Mouse (Mus musculus) limb, embryonic 14.5 days (tissue): ENCODE data around the gene Clcn3. TPM values are rescaled to one million over a fixed set of nuclear protein-coding genes. Genes with fewer than 3 reads are reported as not detected.
A peak's percentile ranks its signal among the peaks of the same experiment; 100 is the strongest.

Experiments
- ATAC-seq: fragments of 200-750 bp; cut with Nextera tagmentation; 2 replicates; pipeline ENCODE4 v1.8.0; 2017; ENCODE audit warnings: low read depth, moderate number of reproducible peaks, moderate TSS enrichment; ENCODE audit not compliant: low FRiP score
- DNase-seq: peaks from one replicate; pipeline ENCODE4 v3.0.0-alpha.2; 2015; ENCODE audit warnings: low spot score
- H3K27ac ChIP-seq: fragments of 300-500 bp; sonication (generic); replicated peaks from 2 replicates; pipeline ENCODE4 v1.5.1; 2014; ENCODE audit warnings: low read depth, mild to moderate bottlenecking, low read length, moderate library complexity, mixed read lengths
- H3K27me3 ChIP-seq: fragments of 300-500 bp; sonication (generic); 2 replicates; pipeline ENCODE4 v1.6.1; 2014; ENCODE audit warnings: low read length, mixed read lengths; ENCODE audit not compliant: control insufficient read depth, insufficient read depth
- H3K36me3 ChIP-seq: fragments of 300-500 bp; sonication (generic); 2 replicates; pipeline ENCODE4 v1.6.1; 2014; ENCODE audit warnings: mild to moderate bottlenecking, low read length, moderate library complexity, mixed read lengths; ENCODE audit not compliant: control insufficient read depth, insufficient read depth
- H3K4me1 ChIP-seq: fragments of 300-500 bp; sonication (generic); 2 replicates; pipeline ENCODE4 v1.6.1; 2014; ENCODE audit warnings: antibody characterized with exemption, low read length, mixed read lengths; ENCODE audit not compliant: control insufficient read depth, insufficient read depth
- H3K4me2 ChIP-seq: fragments of 300-500 bp; sonication (generic); replicated peaks from 2 replicates; pipeline ENCODE4 v1.6.1; 2014; ENCODE audit warnings: low read depth, mild to moderate bottlenecking, low read length, moderate library complexity; ENCODE audit not compliant: severe bottlenecking
- H3K4me3 ChIP-seq: fragments of 300-500 bp; sonication (generic); replicated peaks from 2 replicates; pipeline ENCODE4 v1.5.1; 2014; ENCODE audit warnings: low read length
- H3K9ac ChIP-seq: fragments of 300-500 bp; sonication (generic); 2 replicates; pipeline ENCODE4 v1.6.1; 2014; ENCODE audit warnings: mild to moderate bottlenecking, low read depth, low read length, moderate library complexity; ENCODE audit not compliant: severe bottlenecking
- H3K9me3 ChIP-seq: fragments of 300-500 bp; sonication (generic); 2 replicates; pipeline ENCODE4 v1.6.1; 2016; ENCODE audit warnings: low read length; ENCODE audit not compliant: control insufficient read depth
- POLR2A ChIP-seq: fragments of 200-500 bp; IDR thresholded peaks from 2 replicates; pipeline ENCODE4 v1.8.0; 2012; ENCODE audit warnings: inconsistent platforms, mild to moderate bottlenecking, moderate library complexity, borderline replicate concordance; ENCODE audit not compliant: insufficient read depth, insufficient read length; ENCODE audit errors: extremely low read depth
- WGBS: fragments of 180-500 bp; shearing (Covaris S2); extraction: QIAGEN DNeasy Blood & Tissue Kit; methylation state at CpG from one replicate; pipeline ENCODE4 v1.1.7; 2014; 5-methylcytosine and 5-hydroxymethylcytosine counted together
- polyA plus RNA-seq, 2 experiments: library from polyadenylated mRNA; depleted of rRNA in 1 of 2; stranded (reverse) in 1 of 2; unstranded in 1 of 2; fragments of >200 nt; fragmentation: Nextera tagmentation in 1 of 2; extraction: Ambion mirVana in 1 of 2; gene quantifications; 2 replicates each; pipeline versions ENCODE4 v1.2.1 to v1.2.3; 2012 to 2014

The Clcn3 gene
- polyA plus RNA-seq, 2 experiments, result 10.9 to 15.3 TPM

DNA sequence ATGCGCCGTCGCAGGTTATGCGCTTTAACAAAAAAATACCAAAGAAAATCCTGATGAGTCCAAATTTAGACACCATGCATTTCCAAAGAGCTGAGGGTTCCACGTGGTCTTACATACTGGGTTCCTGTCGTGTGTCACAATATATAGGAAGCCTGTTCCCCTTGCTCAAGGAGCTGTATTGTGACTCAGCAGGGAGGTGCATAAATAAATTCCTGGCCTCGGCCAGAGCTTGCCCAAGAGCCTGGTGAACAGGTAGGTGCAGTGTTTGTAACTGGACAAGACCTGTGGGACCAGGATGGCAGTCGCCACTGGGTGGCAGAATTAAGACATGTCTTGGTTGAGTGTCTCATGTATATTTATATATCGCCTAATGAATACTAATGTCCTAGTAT lies 584 bp upstream of the Clcn3 start:
- no peak for ATAC-seq
- peak; percentile 30 for DNase-seq
- Histone ChIP-seq H3K4me2 (peak overlapping the region; percentile 97), H3K27me3 (no peaks in the 10 kb centered on the region), H3K36me3 (no peaks in the 10 kb centered on the region), H3K4me3 (peak overlapping the region; percentile 78), H3K4me1 (peaks cover 10% of the 10 kb centered on the region; the same call in 1 of the 2 replicates), H3K9me3 (no peaks in the 10 kb centered on the region), H3K9ac (peak overlapping the region; percentile 55), H3K27ac (peak overlapping the region; percentile 55; the same call in 1 of the 2 replicates)
- WGBS, result 11% methylated on average over 9 of the region's 9 CpGs
- no peak for TF ChIP-seq POLR2A

DNA sequence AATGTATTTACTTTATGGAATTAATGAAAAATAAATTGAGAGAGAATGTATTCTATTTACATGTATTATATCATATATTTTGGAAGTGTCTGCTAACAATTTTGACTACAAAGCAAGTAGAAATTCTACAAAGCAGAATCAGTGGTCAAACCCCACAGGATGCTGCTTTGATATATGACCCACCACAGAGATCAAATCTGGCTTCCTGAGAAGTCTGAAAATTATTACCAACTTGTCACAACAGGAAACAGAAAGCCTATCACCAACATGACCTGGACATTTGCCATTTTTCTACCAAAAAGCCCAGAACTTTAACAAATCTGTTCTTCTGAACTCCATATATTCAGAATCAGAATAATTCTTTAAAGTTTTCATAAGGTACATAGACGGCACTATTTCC lies 1.7 kb downstream of the Clcn3 start:
- H3K4me2 ChIP-seq, result peak overlapping the region; percentile 28; the same call in 1 of the 2 replicates
- TF ChIP-seq POLR2A, result no peak
- H3K9ac ChIP-seq, result no peak overlapping the region
- DNase-seq (no peak), ATAC-seq (no peak)
- H3K36me3 ChIP-seq, result no peaks in the 10 kb centered on the region
- H3K4me3 ChIP-seq, result 0 out of 2 replicates have a peak overlapping the region, but pooled peaks have one; percentile 78
- H3K27ac ChIP-seq, result no peak overlapping the region
- no peaks in the 10 kb centered on the region for H3K27me3 ChIP-seq
- 12% methylated on average over 1 of the region's 1 CpGs for WGBS
- H3K4me1 ChIP-seq, result peaks cover 13% of the 10 kb centered on the region
- no peaks in the 10 kb centered on the region for H3K9me3 ChIP-seq

DNA sequence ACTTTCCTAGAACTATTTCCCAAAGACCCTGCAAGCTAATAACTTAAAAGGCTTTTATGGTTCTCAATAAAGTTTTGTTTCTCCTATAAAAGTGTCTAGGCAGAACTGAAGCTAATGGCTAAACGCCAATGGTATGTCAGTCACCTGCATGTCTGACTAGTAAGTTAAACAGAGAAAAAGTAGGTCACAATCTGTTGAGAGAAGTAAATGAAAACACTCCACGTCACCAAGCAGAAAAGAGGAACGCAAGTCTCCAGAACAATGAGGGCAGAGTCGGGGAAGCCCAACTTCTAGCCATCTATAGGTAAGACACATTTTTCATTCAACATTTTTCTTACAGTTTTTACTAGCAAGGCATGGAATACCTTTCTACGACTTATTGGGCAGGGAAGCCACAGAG lies 4.6 kb downstream of the Clcn3 start:
- DNase-seq, result no peak
- Histone ChIP-seq H3K9ac (no peak overlapping the region), H3K36me3 (no peaks in the 10 kb centered on the region), H3K4me1 (peaks cover 7% of the 10 kb centered on the region), H3K4me2 (no peak overlapping the region), H3K27me3 (no peaks in the 10 kb centered on the region), H3K9me3 (no peaks in the 10 kb centered on the region), H3K27ac (no peak overlapping the region), H3K4me3 (no peak overlapping the region)
- TF ChIP-seq POLR2A, result no peak
- 46% methylated on average over 5 of the region's 5 CpGs for WGBS
- no peak for ATAC-seq

DNA sequence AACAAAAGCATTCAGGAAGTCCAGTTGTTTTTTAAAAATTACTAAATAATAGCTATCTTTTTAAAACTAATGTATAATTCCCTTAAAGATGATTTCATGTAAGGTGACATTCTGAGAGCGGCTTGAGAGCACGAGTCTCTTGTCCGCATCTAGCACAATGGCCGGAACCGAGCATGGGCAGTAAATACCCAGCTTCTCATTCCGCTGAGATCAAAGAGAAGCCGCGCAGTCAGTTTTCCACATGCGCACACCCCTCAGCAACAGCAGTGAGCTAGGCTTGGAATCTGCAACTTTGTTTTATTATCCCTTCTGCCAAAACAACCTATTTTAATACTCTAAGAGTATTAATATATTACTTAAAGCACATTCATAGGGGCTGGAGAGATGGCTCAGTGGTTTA lies 6.3 kb downstream of the Clcn3 start:
- 76% methylated on average over 9 of the region's 9 CpGs for whole genome bisulfite sequencing
- Histone ChIP-seq H3K4me1 (peaks cover 12% of the 10 kb centered on the region), H3K4me3 (no peak overlapping the region), H3K9ac (no peak overlapping the region), H3K36me3 (no peaks in the 10 kb centered on the region), H3K4me2 (no peak overlapping the region), H3K27ac (no peak overlapping the region), H3K9me3 (no peaks in the 10 kb centered on the region), H3K27me3 (no peaks in the 10 kb centered on the region)
- no peak for ATAC-seq
- no peak for DNase-seq
- TF ChIP-seq POLR2A, result no peak

DNA sequence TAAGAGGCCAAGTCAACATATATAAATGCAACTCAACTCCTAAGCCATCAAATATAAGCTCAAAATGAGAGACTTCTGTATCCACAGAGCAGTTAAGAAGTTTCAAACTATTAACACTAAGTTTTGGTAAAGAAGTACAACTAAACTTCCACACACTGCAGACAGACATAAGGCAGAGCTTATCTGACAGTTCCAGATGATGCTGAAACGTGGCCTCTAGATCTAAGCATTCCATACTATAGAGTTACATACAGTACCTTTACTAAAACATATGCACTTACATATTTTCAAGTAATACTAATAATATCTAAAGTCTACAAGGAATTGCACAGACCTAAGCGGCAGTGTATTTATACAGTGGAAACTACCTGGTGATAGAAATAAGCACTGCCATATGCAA lies 8.3 kb downstream of the Clcn3 start:
- H3K4me2 ChIP-seq, result no peak overlapping the region
- no peak overlapping the region for H3K27ac ChIP-seq
- H3K9me3 ChIP-seq, result no peaks in the 10 kb centered on the region
- no peak for DNase-seq
- WGBS, result 77% methylated on average over 2 of the region's 2 CpGs
- H3K4me1 ChIP-seq, result peaks cover 13% of the 10 kb centered on the region; the same call in 1 of the 2 replicates
- no peaks in the 10 kb centered on the region for H3K36me3 ChIP-seq
- no peak overlapping the region for H3K9ac ChIP-seq
- TF ChIP-seq POLR2A, result no peak
- H3K4me3 ChIP-seq, result no peak overlapping the region
- no peak for ATAC-seq
- H3K27me3 ChIP-seq, result no peaks in the 10 kb centered on the region

DNA sequence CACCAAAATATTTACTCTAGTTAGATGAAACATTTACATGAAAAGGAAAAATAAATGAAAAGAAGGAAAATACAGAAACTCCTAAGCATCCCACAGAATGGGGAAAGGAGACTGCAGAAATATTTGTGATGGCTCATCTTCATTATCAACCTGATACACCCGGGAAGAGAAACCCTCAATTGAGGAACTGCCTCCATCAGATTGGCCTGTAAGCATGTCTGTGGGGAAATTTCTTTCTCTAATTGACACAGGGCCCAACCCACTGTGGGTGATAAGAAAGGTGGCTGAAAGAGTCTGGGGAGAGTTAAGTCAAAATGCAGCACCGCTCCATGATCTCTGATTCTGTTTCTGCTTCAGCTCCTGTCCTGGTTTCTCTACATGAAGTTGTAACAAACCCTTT lies 9.7 kb downstream of the Clcn3 start:
- no peak overlapping the region for H3K27ac ChIP-seq
- H3K27me3 ChIP-seq, result no peaks in the 10 kb centered on the region
- no peaks in the 10 kb centered on the region for H3K9me3 ChIP-seq
- TF ChIP-seq POLR2A, result no peak
- no peak overlapping the region for H3K4me2 ChIP-seq
- WGBS, result 91% methylated on average over 2 of the region's 2 CpGs
- no peak overlapping the region for H3K9ac ChIP-seq
- no peak for ATAC-seq
- no peaks in the 10 kb centered on the region for H3K36me3 ChIP-seq
- peaks cover 12% of the 10 kb centered on the region; the same call in 1 of the 2 replicates for H3K4me1 ChIP-seq
- DNase-seq, result no peak
- H3K4me3 ChIP-seq, result no peak overlapping the region
